Comparison of ENCODE assay signal across 19 mouse cellular contexts in genomic region chr5:71753966-71754365, GRCm38 (mm10).
A peak's percentile ranks its signal among the peaks of the same experiment; 100 is the strongest.
DNase-seq lines count a peak whose midpoint lies in the region; ATAC-seq and TF ChIP-seq lines count a peak whose summit lies in the region.
"Had no signal": no experiment of that assay in that cellular context is flagged by ENCODE, and none has a peak within 500 bp of the region (broad histone marks: within the 10 kb centered on the region; RNA-seq: fewer than 3 reads in every experiment).

No protein-coding gene starts in this region.

- H3K27me3 ChIP-seq in heart, embryonic 12.5 days (replicated peaks): no peaks in the 10 kb centered on the region
- H3K27me3 ChIP-seq in intestine, postnatal 0 days (replicated peaks; ENCODE audit: control insufficient read depth, insufficient read depth, low read length): no peaks in the 10 kb centered on the region
- no peaks in the 10 kb centered on the region for H3K27me3 ChIP-seq in forebrain, embryonic 16.5 days (replicated peaks; ENCODE audit: control insufficient read depth, insufficient read depth, low read length)
- H3K27me3 ChIP-seq: embryonic facial prominence, embryonic 12.5 days; forebrain, embryonic 15.5 days; heart, embryonic 15.5 days; hindbrain, embryonic 13.5 days had no signal

- no peak for ATAC-seq in heart, embryonic 12.5 days (ENCODE audit: insufficient number of reproducible peaks, low FRiP score)
- no peak for ATAC-seq in intestine, postnatal 0 days
- no peak for ATAC-seq in forebrain, embryonic 16.5 days
- ATAC-seq: forebrain, embryonic 15.5 days; hindbrain, postnatal 0 days had no signal

- no peak overlapping the region for H3K27ac ChIP-seq in heart, embryonic 12.5 days (ENCODE audit: poor library complexity, severe bottlenecking)
- no peak overlapping the region for H3K27ac ChIP-seq in intestine, postnatal 0 days (ENCODE audit: low read depth, low read length)
- H3K27ac ChIP-seq in forebrain, embryonic 16.5 days (ENCODE audit: low read length): no peak overlapping the region
- H3K27ac ChIP-seq: embryonic facial prominence, embryonic 12.5 days; forebrain, embryonic 15.5 days; heart, embryonic 10.5 days; heart, embryonic 15.5 days; hindbrain, embryonic 13.5 days; hindbrain, postnatal 0 days had no signal

- H3K9me3 ChIP-seq in heart, embryonic 12.5 days (replicated peaks): no peaks in the 10 kb centered on the region
- no peaks in the 10 kb centered on the region for H3K9me3 ChIP-seq in intestine, postnatal 0 days (ENCODE audit: control insufficient read depth)
- no peaks in the 10 kb centered on the region for H3K9me3 ChIP-seq in forebrain, embryonic 16.5 days (ENCODE audit: control insufficient read depth, low read length)
- H3K9me3 ChIP-seq: embryonic facial prominence, embryonic 12.5 days; forebrain, embryonic 15.5 days; heart, embryonic 10.5 days; heart, embryonic 15.5 days; hindbrain, embryonic 13.5 days had no signal

- WGBS in heart, embryonic 12.5 days: 67% methylated on average over 5 of the region's 5 CpGs
- WGBS in intestine, postnatal 0 days: 79% methylated on average over 5 of the region's 5 CpGs
- WGBS in forebrain, embryonic 16.5 days: 77% methylated on average over 5 of the region's 5 CpGs

- H3K4me2 ChIP-seq in heart, embryonic 12.5 days: no peak overlapping the region
- no peak overlapping the region for H3K4me2 ChIP-seq in intestine, postnatal 0 days (replicated peaks; ENCODE audit: low read depth)
- H3K4me2 ChIP-seq in forebrain, embryonic 16.5 days (ENCODE audit: low read length): no peak overlapping the region
- H3K4me2 ChIP-seq: embryonic facial prominence, embryonic 12.5 days; forebrain, embryonic 15.5 days; heart, embryonic 15.5 days; hindbrain, embryonic 13.5 days had no signal

- H3K9ac ChIP-seq in heart, embryonic 12.5 days: no peak overlapping the region
- no peak overlapping the region for H3K9ac ChIP-seq in intestine, postnatal 0 days (ENCODE audit: low read depth, low read length)
- H3K9ac ChIP-seq in forebrain, embryonic 16.5 days (replicated peaks; ENCODE audit: low read depth, low read length): no peak overlapping the region
- H3K9ac ChIP-seq: embryonic facial prominence, embryonic 12.5 days; forebrain, embryonic 15.5 days; heart, embryonic 15.5 days; hindbrain, embryonic 13.5 days had no signal

- no peaks in the 10 kb centered on the region for H3K4me1 ChIP-seq in heart, embryonic 12.5 days (replicated peaks)
- no peaks in the 10 kb centered on the region for H3K4me1 ChIP-seq in intestine, postnatal 0 days (replicated peaks; ENCODE audit: control insufficient read depth, insufficient read depth, low read length)
- no peaks in the 10 kb centered on the region for H3K4me1 ChIP-seq in forebrain, embryonic 16.5 days (replicated peaks; ENCODE audit: control insufficient read depth, insufficient read depth, low read length)
- H3K4me1 ChIP-seq: embryonic facial prominence, embryonic 12.5 days; forebrain, embryonic 15.5 days; heart, embryonic 10.5 days; heart, embryonic 15.5 days; hindbrain, embryonic 13.5 days had no signal

- TF ChIP-seq CTCF in intestine, postnatal 0 days (IDR thresholded peaks at IDR 0.05; ENCODE audit: low read depth): no peak

- DNase-seq in cerebellum, adult 11 months: peak; percentile 77
- DNase-seq in cerebellum, adult 18-20 months: peak; percentile 87 to 90
- peak; percentile 91 for DNase-seq in cerebellum, adult 9-11 months
- DNase-seq in cerebellum, postnatal 36 days: peak; percentile 86 to 94
- DNase-seq: adrenal gland, adult 2 months; adrenal gland, postnatal 25 days; gastrocnemius, postnatal 10 days; heart, adult 18-20 months; heart, postnatal 14 days; kidney, adult 2 months had no signal

- no peak overlapping the region for H3K4me3 ChIP-seq in heart, embryonic 12.5 days
- H3K4me3 ChIP-seq in intestine, postnatal 0 days (ENCODE audit: low read depth, low read length): no peak overlapping the region
- H3K4me3 ChIP-seq in forebrain, embryonic 16.5 days (replicated peaks; ENCODE audit: low read length): no peak overlapping the region
- H3K4me3 ChIP-seq: embryonic facial prominence, embryonic 12.5 days; forebrain, embryonic 15.5 days; heart, embryonic 10.5 days; heart, embryonic 15.5 days; hindbrain, embryonic 13.5 days had no signal

- H3K36me3 ChIP-seq in heart, embryonic 12.5 days: no peaks in the 10 kb centered on the region
- no peaks in the 10 kb centered on the region for H3K36me3 ChIP-seq in intestine, postnatal 0 days (ENCODE audit: control insufficient read depth, insufficient read depth)
- no peaks in the 10 kb centered on the region for H3K36me3 ChIP-seq in forebrain, embryonic 16.5 days (ENCODE audit: control insufficient read depth, insufficient read depth)
- H3K36me3 ChIP-seq: embryonic facial prominence, embryonic 12.5 days; forebrain, embryonic 15.5 days; heart, embryonic 10.5 days; heart, embryonic 15.5 days; hindbrain, embryonic 13.5 days had no signal
